Mouse (Mus musculus) heart, embryonic 14.5 days (tissue): ENCODE data around the gene Plvap. TPM values are rescaled to one million over a fixed set of nuclear protein-coding genes. Genes with fewer than 3 reads are reported as not detected.

Experiments used
- ATAC-seq: fragments of 200-750 bp; cut with Nextera tagmentation; 2 replicates; pipeline ENCODE4 v1.8.0; 2017; ENCODE audit warnings: low read depth, moderate TSS enrichment; ENCODE audit not compliant: insufficient number of reproducible peaks, insufficient read depth, low FRiP score
- H3K27ac ChIP-seq, 2 experiments: fragments of 200-500 bp in 1 of 2; fragments of 300-500 bp in 1 of 2; sonication (generic) in 1 of 2; replicated peaks in 1 of 2; 2 replicates each; pipeline ENCODE4 v1.5.1; 2012 to 2014; ENCODE audit warnings: low read depth in 2 of 2, low read length in 2 of 2, control low read depth in 1 of 2, mild to moderate bottlenecking in 1 of 2, mixed read lengths in 1 of 2; ENCODE audit not compliant: control insufficient read depth in 1 of 2, insufficient read depth in 1 of 2
- H3K27me3 ChIP-seq: fragments of 300-500 bp; sonication (generic); 2 replicates; pipeline ENCODE4 v1.6.1; 2014; ENCODE audit warnings: mild to moderate bottlenecking, low read length, control low read depth; ENCODE audit not compliant: control insufficient read depth, insufficient read depth
- H3K36me3 ChIP-seq: fragments of 300-500 bp; sonication (generic); 2 replicates; pipeline ENCODE4 v1.6.1; 2014; ENCODE audit warnings: mild to moderate bottlenecking, control low read depth, low read length, mixed read lengths; ENCODE audit not compliant: control insufficient read depth, insufficient read depth
- H3K4me1 ChIP-seq, 2 experiments: fragments of 200-500 bp in 1 of 2; fragments of 300-500 bp in 1 of 2; sonication (generic) in 1 of 2; 2 replicates each; pipeline ENCODE4 v1.6.1; 2012 to 2014; ENCODE audit warnings: low read length in 2 of 2, control low read depth in 1 of 2, mixed read lengths in 1 of 2; ENCODE audit not compliant: control insufficient read depth in 2 of 2, insufficient read depth in 2 of 2
- H3K4me2 ChIP-seq: fragments of 300-500 bp; sonication (generic); 2 replicates; pipeline ENCODE4 v1.6.1; 2014; ENCODE audit warnings: mild to moderate bottlenecking, low read length
- H3K4me3 ChIP-seq, 2 experiments: fragments of 200-500 bp in 1 of 2; fragments of 300-500 bp in 1 of 2; sonication (generic) in 1 of 2; 2 replicates each; pipeline ENCODE4 v1.5.1; 2012 to 2014; ENCODE audit warnings: low read length in 2 of 2, mild to moderate bottlenecking in 2 of 2, control low read depth in 1 of 2, low read depth in 1 of 2, moderate library complexity in 1 of 2; ENCODE audit not compliant: control insufficient read depth in 1 of 2, insufficient read depth in 1 of 2
- H3K9ac ChIP-seq: fragments of 300-500 bp; sonication (generic); 2 replicates; pipeline ENCODE4 v1.6.1; 2014; ENCODE audit warnings: mild to moderate bottlenecking, low read length
- H3K9me3 ChIP-seq: fragments of 300-500 bp; sonication (generic); 2 replicates; pipeline ENCODE4 v1.6.1; 2016; ENCODE audit warnings: low read length, control low read depth; ENCODE audit not compliant: control insufficient read depth
- WGBS: fragments of 180-500 bp; shearing (Covaris S2); extraction: QIAGEN DNeasy Blood & Tissue Kit; methylation state at CpG from one replicate; pipeline ENCODE4 v1.1.7; 2014; 5-methylcytosine and 5-hydroxymethylcytosine counted together
- polyA plus RNA-seq: library from polyadenylated mRNA; unstranded; fragments of >200 nt; fragmentation: Nextera tagmentation; extraction: Ambion mirVana; gene quantifications from 2 replicates; pipeline ENCODE4 v1.2.1, GENCODE M21; 2014

The Plvap gene
- polyA plus RNA-seq, result 109 and 121 TPM in 2 replicates

GRCm38 (mm10) chr8:71511644-71512043 lies at the start of gene Plvap:
Plvap (minus strand) TSS chr8:71511752.
- no peaks in the 10 kb centered on the region for H3K9me3 ChIP-seq
- H3K4me1 ChIP-seq, result peaks cover 7 to 12% of the 10 kb centered on the region in 2 experiments; a peak in 3 of 4 replicates
- ATAC-seq, result peak; percentile 51
- peak within 1 kb of the TSS; percentile 36 to 41 for H3K4me3 ChIP-seq
- 19% methylated on average over 14 of the region's 14 CpGs for WGBS
- H3K36me3 ChIP-seq, result no peaks in the 10 kb centered on the region
- peaks cover 43% of the 10 kb centered on the region for H3K27me3 ChIP-seq
- peak within 1 kb of the TSS; percentile 14 to 59; a peak in 3 of 4 replicates for H3K27ac ChIP-seq
- peak within 1 kb of the TSS; percentile 58; the same call in 1 of the 2 replicates for H3K9ac ChIP-seq
- peak within 1 kb of the TSS; percentile 77 for H3K4me2 ChIP-seq

DNA sequence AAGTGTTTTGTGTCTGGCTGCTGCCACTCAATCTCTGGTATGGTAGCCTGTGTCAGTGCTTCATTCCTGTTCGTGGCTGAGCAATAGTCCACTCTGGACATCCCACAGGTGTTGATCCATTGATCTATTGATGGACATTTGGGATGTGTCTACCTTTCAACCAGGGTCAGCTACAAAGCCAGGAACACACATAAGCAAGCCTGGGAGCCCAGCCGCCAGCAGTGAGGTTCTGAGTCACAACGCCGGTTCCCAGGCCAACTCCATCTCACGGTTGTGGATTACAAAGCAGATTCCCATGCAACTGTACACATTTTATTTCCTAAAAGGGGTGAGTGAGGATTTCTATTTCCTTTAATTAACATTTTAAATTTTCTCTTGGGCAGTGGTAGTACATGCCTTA lies 49.2 kb upstream of the Plvap start:
- Histone ChIP-seq H3K27me3 (peaks cover 75% of the 10 kb centered on the region), H3K4me3 (no peak overlapping the region), H3K27ac (no peak overlapping the region), H3K4me2 (no peak overlapping the region), H3K9ac (no peak overlapping the region), H3K4me1 (peaks cover 6 to 13% of the 10 kb centered on the region in 2 experiments), H3K9me3 (0 out of 2 replicates have a peak, but pooled peaks cover 2% of the 10 kb centered on the region), H3K36me3 (no peaks in the 10 kb centered on the region)
- WGBS, result 83% methylated on average over 5 of the region's 5 CpGs
- no peak for ATAC-seq

- H3K27ac ChIP-seq, result no peak overlapping the region
- no peak overlapping the region for H3K4me2 ChIP-seq
- peaks cover 6 to 13% of the 10 kb centered on the region in 2 experiments for H3K4me1 ChIP-seq
- 0 out of 2 replicates have a peak, but pooled peaks cover 2% of the 10 kb centered on the region for H3K9me3 ChIP-seq
- 64% methylated on average over 3 of the region's 3 CpGs for WGBS
- peaks cover 79% of the 10 kb centered on the region for H3K27me3 ChIP-seq
- no peak for ATAC-seq
- H3K4me3 ChIP-seq, result no peak overlapping the region
- H3K9ac ChIP-seq, result no peak overlapping the region
- H3K36me3 ChIP-seq, result no peaks in the 10 kb centered on the region
Measured at GRCm38 (mm10) chr8:71560071-71560470, 48.5 kb upstream of the Plvap start.

GRCm38 (mm10) chr8:71558958-71559690 lies 47.6 kb upstream of the Plvap start:
- Histone ChIP-seq H3K36me3 (no peaks in the 10 kb centered on the region), H3K27ac (no peak overlapping the region), H3K9ac (peak overlapping the region; percentile 42; the same call in 1 of the 2 replicates), H3K4me1 (peaks cover 7 to 13% of the 10 kb centered on the region in 2 experiments), H3K9me3 (no peaks in the 10 kb centered on the region), H3K4me2 (peak overlapping the region; percentile 69), H3K4me3 (peak overlapping the region; percentile 38 to 42), H3K27me3 (peaks cover 79% of the 10 kb centered on the region)
- WGBS, result 2% methylated on average over 24 of the region's 24 CpGs
- ATAC-seq, result peak; percentile 35

DNA sequence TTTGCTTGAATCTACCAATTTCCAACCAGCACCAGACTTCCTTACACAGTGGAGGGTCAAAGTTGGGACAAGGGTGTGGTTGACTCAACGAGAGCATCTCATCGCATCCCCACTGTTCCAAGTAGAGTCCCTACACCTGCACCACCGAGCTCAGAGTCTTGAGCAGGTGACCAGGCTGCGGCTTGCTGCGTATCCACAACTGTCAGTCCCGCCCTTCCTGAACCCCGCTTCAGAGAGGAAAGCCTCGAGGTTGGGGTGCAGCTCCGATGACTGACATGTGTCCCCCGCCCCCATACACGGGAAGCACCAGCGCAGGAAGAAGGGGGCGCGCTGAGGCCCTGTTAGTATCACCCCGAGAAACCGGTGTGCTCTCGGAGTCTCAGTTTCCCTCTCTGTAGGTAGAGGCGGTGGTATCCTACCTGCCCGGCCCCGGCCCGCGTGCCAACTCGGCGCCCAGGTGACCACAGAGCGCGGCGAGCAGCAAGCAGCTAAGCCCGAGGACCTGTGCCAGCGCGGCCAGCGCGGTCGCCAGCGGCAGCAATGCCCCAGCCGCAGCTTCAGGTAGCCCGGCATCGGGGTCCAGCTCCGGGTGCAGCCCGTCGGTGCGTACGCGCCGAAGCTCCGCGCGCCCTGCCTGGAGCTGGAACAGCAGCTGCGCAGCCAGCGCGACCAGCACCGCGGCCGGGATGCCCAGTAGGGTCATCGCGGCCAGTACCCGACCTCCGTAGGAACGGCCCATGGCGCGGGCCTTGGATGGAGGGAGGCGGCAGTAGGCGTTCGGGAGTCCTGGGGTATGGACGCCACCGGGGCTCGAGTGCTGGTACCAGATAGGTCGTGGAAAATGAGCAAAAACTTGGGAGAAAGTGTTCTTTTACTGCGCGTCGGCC lies 46.8 kb upstream of the Plvap start, which contains the start of gene Tmem221:
Gene Tmem221 (minus strand): TSS at position 801 of the 887 bp plus-strand sequence.
- H3K36me3 ChIP-seq, result no peaks in the 10 kb centered on the region
- H3K27me3 ChIP-seq, result peaks cover 78% of the 10 kb centered on the region
- H3K4me1 ChIP-seq, result peaks cover 7 to 13% of the 10 kb centered on the region in 2 experiments
- H3K9me3 ChIP-seq, result no peaks in the 10 kb centered on the region
- no peak for ATAC-seq
- H3K4me2 ChIP-seq, result peak within 1 kb of the TSS; percentile 69
- peak within 1 kb of the TSS; percentile 38 to 42 for H3K4me3 ChIP-seq
- H3K9ac ChIP-seq, result peak within 1 kb of the TSS; percentile 42; the same call in 1 of the 2 replicates
- WGBS, result 5% methylated on average over 70 of the region's 70 CpGs
- no peak within 1 kb of the TSS for H3K27ac ChIP-seq

DNA sequence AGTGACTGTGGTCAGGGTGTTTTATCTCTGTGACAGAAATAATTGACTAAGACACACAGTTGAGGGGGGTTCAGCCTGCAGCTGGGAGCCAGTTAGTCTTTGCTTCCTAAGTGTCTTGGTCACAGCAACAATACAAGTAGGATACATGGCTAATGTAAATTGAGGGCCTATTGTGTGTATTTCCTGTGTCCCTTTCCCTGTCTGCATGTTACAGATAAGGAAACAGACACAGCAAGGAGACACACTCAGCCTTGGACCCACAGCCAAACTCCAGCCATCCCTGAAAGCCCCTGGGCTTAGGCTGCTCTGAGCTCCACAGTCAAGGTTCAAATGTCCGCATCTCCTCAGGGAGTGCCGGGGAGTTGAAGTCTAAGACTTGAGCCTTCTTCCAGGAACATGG lies 43.1 kb upstream of the Plvap start:
- WGBS, result 90% methylated on average over 2 of the region's 2 CpGs

DNA sequence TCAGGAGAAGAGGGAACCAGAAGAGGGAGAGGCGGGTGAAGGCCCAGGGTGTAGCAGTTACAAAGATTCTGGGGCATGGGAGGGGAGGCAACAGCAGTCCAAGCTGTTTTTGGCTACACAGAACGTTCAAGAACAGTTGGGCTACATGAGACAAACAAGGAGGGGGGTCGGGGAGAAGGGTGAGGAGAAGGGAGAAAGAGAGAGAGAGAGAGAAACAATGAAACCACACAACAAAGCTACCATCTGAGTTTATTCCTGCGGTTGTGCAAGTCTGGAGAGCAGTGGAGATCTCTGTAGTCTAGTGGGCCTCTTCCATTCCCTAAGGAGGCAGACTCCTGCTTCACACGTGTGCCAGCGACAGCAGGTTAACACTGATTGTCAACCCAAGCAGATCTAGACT lies 42.4 kb upstream of the Plvap start:
- no peak overlapping the region for H3K4me2 ChIP-seq
- peaks cover 35% of the 10 kb centered on the region for H3K27me3 ChIP-seq
- H3K9ac ChIP-seq, result no peak overlapping the region
- H3K4me1 ChIP-seq, result peaks cover 8 to 12% of the 10 kb centered on the region in 2 experiments
- H3K4me3 ChIP-seq, result no peak overlapping the region
- H3K27ac ChIP-seq, result peak overlapping the region in 1 of 2 experiments; percentile 23; a peak in 1 of 4 replicates
- no peaks in the 10 kb centered on the region for H3K36me3 ChIP-seq
- no peak for ATAC-seq
- 70% methylated on average over 6 of the region's 6 CpGs for WGBS
- no peaks in the 10 kb centered on the region for H3K9me3 ChIP-seq

More for the DNA sequence above, 43.1 kb upstream of the Plvap start:
- Histone ChIP-seq H3K27me3 (peaks cover 42% of the 10 kb centered on the region), H3K36me3 (no peaks in the 10 kb centered on the region), H3K27ac (peak overlapping the region in 1 of 2 experiments; percentile 23; a peak in 1 of 4 replicates), H3K4me3 (no peak overlapping the region), H3K4me1 (peaks cover 9 to 12% of the 10 kb centered on the region in 2 experiments), H3K9me3 (no peaks in the 10 kb centered on the region), H3K4me2 (no peak overlapping the region), H3K9ac (no peak overlapping the region)
- ATAC-seq, result no peak
